Mouse (Mus musculus): ENCODE results near the gene Tube1. TPM values are rescaled to one million over a fixed set of nuclear protein-coding genes. Genes with fewer than 3 reads are reported as not detected.

The Tube1 gene
- polyA plus RNA-seq, 1 experiment, result 1.5 TPM

DNA sequence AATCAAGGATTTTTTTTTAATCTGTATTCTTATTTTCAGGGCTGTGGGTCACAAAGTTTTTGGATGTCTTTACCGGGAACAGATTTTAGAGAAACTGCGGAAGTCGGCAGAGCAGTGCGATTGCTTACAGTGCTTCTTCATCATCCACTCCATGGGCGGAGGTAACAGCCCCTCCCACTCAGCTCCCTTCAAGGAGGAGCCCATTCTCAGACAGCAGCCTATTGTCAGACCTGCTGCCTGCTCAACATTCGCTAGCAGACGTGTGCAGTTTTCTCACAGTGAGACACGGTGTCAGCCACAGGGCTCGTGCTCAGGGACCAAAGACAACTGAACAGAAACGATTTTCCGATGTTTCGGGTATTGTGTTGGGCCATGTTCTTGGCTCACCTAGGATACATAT, 8.4 kb downstream of the Tube1 start:
- Histone ChIP-seq H3K27ac (ENCODE audit: insufficient read depth, low read length) (no peak overlapping the region), H3K27me3 (ENCODE audit: control insufficient read depth, insufficient read depth, low read length) (no peaks in the 10 kb centered on the region), H3K4me1 (ENCODE audit: control insufficient read depth, insufficient read depth, insufficient read length) (no peaks in the 10 kb centered on the region), H3K36me3 (ENCODE audit: control insufficient read depth, insufficient read depth, low read length) (peaks cover 7% of the 10 kb centered on the region), H3K4me3 (ENCODE audit: extremely low read depth, insufficient read depth, insufficient read length) (no peak overlapping the region)
- no peak for DNase-seq (ENCODE audit: low read depth in 1 of 2, low spot score in 2 of 2)
- whole genome bisulfite sequencing, result 95% methylated on average over 12 of the region's 12 CpGs
- TF ChIP-seq CTCF (IDR thresholded peaks at IDR 0.05; ENCODE audit: extremely low read depth, insufficient read depth, insufficient read length, insufficient replicate concordance), result no peak
- TF ChIP-seq POLR2A (IDR thresholded peaks at IDR 0.05; ENCODE audit: low read depth, low read length), result no peak

DNA sequence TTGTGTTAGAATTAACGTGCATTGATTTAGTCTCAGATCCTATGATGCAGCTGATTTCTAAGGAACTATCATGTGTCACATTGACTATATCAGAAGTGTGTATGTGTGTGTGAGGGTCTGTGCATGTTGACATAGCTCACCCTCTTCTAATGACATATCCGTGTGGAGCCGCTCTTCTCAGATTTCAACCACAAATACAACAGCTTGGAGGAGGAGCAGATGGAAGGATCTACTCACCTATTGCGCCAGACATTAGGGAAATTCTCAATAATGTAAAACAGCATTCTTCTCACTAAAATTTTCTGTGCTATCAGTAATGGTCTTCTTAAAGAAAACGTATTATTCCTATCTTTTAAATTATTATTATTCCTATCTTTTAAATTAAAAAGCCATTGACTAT, 22.9 kb downstream of the Tube1 start:
- Histone ChIP-seq H3K27ac (ENCODE audit: insufficient read depth, low read length) (no peak overlapping the region), H3K4me1 (ENCODE audit: control insufficient read depth, insufficient read depth, insufficient read length) (no peaks in the 10 kb centered on the region), H3K27me3 (ENCODE audit: control insufficient read depth, insufficient read depth, low read length) (no peaks in the 10 kb centered on the region), H3K4me3 (ENCODE audit: extremely low read depth, insufficient read depth, insufficient read length) (no peak overlapping the region), H3K36me3 (ENCODE audit: control insufficient read depth, insufficient read depth, low read length) (no peaks in the 10 kb centered on the region)
- WGBS, result 87% methylated on average over 5 of the region's 5 CpGs
- DNase-seq (ENCODE audit: low read depth in 1 of 2, low spot score in 2 of 2), result no peak
- TF ChIP-seq CTCF (IDR thresholded peaks at IDR 0.05; ENCODE audit: extremely low read depth, insufficient read depth, insufficient read length, insufficient replicate concordance) (no peak), POLR2A (IDR thresholded peaks at IDR 0.05; ENCODE audit: low read depth, low read length) (no peak)

GRCm38 (mm10) chr10:39157321-39157720, 23.5 kb downstream of the Tube1 start:
- 94% methylated on average over 1 of the region's 1 CpGs for WGBS
- H3K4me1 ChIP-seq (ENCODE audit: control insufficient read depth, insufficient read depth, insufficient read length), result no peaks in the 10 kb centered on the region
- no peak overlapping the region for H3K4me3 ChIP-seq (ENCODE audit: extremely low read depth, insufficient read depth, insufficient read length)
- no peak for DNase-seq (ENCODE audit: low read depth in 1 of 2, low spot score in 2 of 2)
- H3K27ac ChIP-seq (ENCODE audit: insufficient read depth, low read length), result no peak overlapping the region
- no peaks in the 10 kb centered on the region for H3K27me3 ChIP-seq (ENCODE audit: control insufficient read depth, insufficient read depth, low read length)
- TF ChIP-seq CTCF (IDR thresholded peaks at IDR 0.05; ENCODE audit: extremely low read depth, insufficient read depth, insufficient read length, insufficient replicate concordance), result no peak
- no peak for TF ChIP-seq POLR2A (IDR thresholded peaks at IDR 0.05; ENCODE audit: low read depth, low read length)
- no peaks in the 10 kb centered on the region for H3K36me3 ChIP-seq (ENCODE audit: control insufficient read depth, insufficient read depth, low read length)

DNA sequence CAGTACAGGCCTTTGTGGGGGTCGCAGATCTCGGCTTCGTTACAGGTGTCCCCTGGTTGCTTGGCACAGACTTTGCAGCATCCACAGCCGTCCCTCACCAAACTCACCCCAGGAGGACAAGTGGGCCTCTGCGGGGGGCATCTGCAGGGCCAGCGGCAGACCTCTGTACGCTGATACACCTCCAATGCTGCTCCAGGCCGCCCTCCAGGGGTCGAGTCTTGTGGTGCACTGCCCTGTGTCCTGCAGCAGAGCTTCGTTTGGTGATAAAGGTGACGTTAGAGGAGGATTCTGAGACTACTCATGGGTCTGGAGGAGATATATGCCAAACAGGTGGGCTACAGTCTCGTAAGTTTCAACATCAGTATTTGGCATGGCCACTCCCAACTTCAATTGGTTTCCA, 24.5 kb downstream of the Tube1 start:
- Histone ChIP-seq H3K36me3 (ENCODE audit: control insufficient read depth, insufficient read depth, low read length) (no peaks in the 10 kb centered on the region), H3K27me3 (ENCODE audit: control insufficient read depth, insufficient read depth, low read length) (no peaks in the 10 kb centered on the region), H3K4me3 (ENCODE audit: extremely low read depth, insufficient read depth, insufficient read length) (no peak overlapping the region), H3K4me1 (ENCODE audit: control insufficient read depth, insufficient read depth, insufficient read length) (no peaks in the 10 kb centered on the region), H3K27ac (ENCODE audit: insufficient read depth, low read length) (no peak overlapping the region)
- 83% methylated on average over 12 of the region's 12 CpGs for WGBS
- TF ChIP-seq POLR2A (IDR thresholded peaks at IDR 0.05; ENCODE audit: low read depth, low read length) (no peak), CTCF (IDR thresholded peaks at IDR 0.05; ENCODE audit: extremely low read depth, insufficient read depth, insufficient read length, insufficient replicate concordance) (no peak)
- DNase-seq (ENCODE audit: low read depth in 1 of 2, low spot score in 2 of 2), result no peak

- no peak overlapping the region for H3K4me3 ChIP-seq (ENCODE audit: extremely low read depth, insufficient read depth, insufficient read length)
- no peak overlapping the region for H3K27ac ChIP-seq (ENCODE audit: insufficient read depth, low read length)
- no peaks in the 10 kb centered on the region for H3K27me3 ChIP-seq (ENCODE audit: control insufficient read depth, insufficient read depth, low read length)
- no peak for DNase-seq (ENCODE audit: low read depth in 1 of 2, low spot score in 2 of 2)
- H3K36me3 ChIP-seq (ENCODE audit: control insufficient read depth, insufficient read depth, low read length), result no peaks in the 10 kb centered on the region
- WGBS, result 93% methylated on average over 1 of the region's 1 CpGs
- TF ChIP-seq CTCF (IDR thresholded peaks at IDR 0.05; ENCODE audit: extremely low read depth, insufficient read depth, insufficient read length, insufficient replicate concordance), result no peak
- no peak for TF ChIP-seq POLR2A (IDR thresholded peaks at IDR 0.05; ENCODE audit: low read depth, low read length)
- H3K4me1 ChIP-seq (ENCODE audit: control insufficient read depth, insufficient read depth, insufficient read length), result no peaks in the 10 kb centered on the region
Measured at GRCm38 (mm10) chr10:39161406-39161805, 27.6 kb downstream of the Tube1 start.

DNA sequence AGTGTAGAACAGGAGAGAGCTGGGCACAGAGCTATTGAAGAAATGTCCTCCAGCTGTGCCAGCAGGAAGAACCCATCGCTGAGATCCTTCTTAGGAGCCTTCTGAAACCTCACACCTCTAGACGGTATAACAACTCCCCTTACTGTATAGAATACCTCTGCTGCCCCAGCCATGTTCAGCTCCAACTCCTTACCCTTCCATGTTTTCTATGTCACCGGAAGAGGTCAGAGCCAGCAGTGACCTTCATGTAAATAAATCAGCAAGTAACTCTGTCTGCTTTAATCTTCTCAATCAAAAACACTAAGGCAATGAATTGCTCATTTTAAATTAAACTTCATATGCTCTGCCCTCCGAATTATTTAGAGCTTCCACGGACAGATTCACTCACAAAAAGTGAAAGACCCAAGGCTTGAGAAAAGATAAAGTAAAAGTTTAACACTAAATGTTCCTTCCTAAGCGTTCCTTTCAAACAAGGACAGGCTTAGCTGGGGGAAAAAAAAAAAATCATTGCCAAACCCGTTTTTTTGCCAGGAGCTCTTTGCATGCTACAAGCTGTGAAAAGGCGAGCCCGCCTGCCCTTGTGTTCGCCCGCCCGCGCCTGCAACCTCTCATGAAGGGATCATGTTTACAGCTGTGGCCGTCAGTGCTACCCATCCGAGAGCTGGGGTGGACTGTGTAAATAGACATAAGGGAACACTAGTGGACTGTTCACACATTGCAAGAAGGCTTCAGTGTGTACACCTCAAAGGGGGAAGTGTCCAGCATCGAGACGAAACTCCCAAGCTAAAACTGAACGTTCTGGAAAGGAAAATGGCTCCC, 29.1 kb downstream of the Tube1 start:
- H3K27me3 ChIP-seq (ENCODE audit: control insufficient read depth, insufficient read depth, low read length), result no peaks in the 10 kb centered on the region
- no peaks in the 10 kb centered on the region for H3K4me1 ChIP-seq (ENCODE audit: control insufficient read depth, insufficient read depth, insufficient read length)
- no peak for DNase-seq (ENCODE audit: low read depth in 1 of 2, low spot score in 2 of 2)
- 80% methylated on average over 18 of the region's 18 CpGs for WGBS
- no peak for TF ChIP-seq CTCF (IDR thresholded peaks at IDR 0.05; ENCODE audit: extremely low read depth, insufficient read depth, insufficient read length, insufficient replicate concordance)
- no peak overlapping the region for H3K27ac ChIP-seq (ENCODE audit: insufficient read depth, low read length)
- H3K4me3 ChIP-seq (ENCODE audit: extremely low read depth, insufficient read depth, insufficient read length), result no peak overlapping the region
- H3K36me3 ChIP-seq (ENCODE audit: control insufficient read depth, insufficient read depth, low read length), result no peaks in the 10 kb centered on the region

DNA sequence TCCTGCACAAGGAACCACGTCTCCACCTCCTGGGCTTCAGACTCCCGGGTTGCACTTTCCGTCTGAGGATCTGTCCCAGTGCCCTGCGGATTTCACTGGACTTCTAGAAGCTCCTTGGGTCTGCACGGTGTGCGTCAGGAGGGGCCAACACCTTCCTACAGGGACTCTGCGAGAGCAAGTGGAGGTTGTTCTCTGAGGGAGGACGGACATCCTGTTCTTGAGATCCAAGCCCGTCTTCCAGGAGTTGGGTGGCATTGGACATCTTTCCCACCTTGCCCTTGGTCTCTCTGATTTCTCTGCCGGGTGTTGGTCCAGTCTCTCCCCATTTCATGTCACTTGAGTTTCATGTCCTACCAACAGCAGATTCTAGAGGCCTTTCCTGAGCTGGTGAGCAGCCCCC, 29.9 kb downstream of the Tube1 start, which contains the start of gene Ccn6:
Gene Ccn6, minus strand, starts transcription at position 101 of the 400 bp plus-strand sequence.
- no peak within 1 kb of the TSS for H3K4me3 ChIP-seq (ENCODE audit: extremely low read depth, insufficient read depth, insufficient read length)
- TF ChIP-seq CTCF (IDR thresholded peaks at IDR 0.05; ENCODE audit: extremely low read depth, insufficient read depth, insufficient read length, insufficient replicate concordance) (no peak), POLR2A (IDR thresholded peaks at IDR 0.05; ENCODE audit: low read depth, low read length) (no peak)

More for the DNA sequence above, 29.9 kb downstream of the Tube1 start, which contains the start of gene Ccn6:
- WGBS, result 92% methylated on average over 10 of the region's 10 CpGs
- DNase-seq (ENCODE audit: low read depth in 1 of 2, low spot score in 2 of 2), result no peak
- Histone ChIP-seq H3K27me3 (ENCODE audit: control insufficient read depth, insufficient read depth, low read length) (no peaks in the 10 kb centered on the region), H3K36me3 (ENCODE audit: control insufficient read depth, insufficient read depth, low read length) (no peaks in the 10 kb centered on the region), H3K27ac (ENCODE audit: insufficient read depth, low read length) (no peak within 1 kb of the TSS), H3K4me1 (ENCODE audit: control insufficient read depth, insufficient read depth, insufficient read length) (no peaks in the 10 kb centered on the region)

All from spleen, adult 2 months (tissue).